Mouse (Mus musculus) heart, embryonic 11.5 days (tissue): Measurements from ENCODE around the gene Map3k3. TPM values are rescaled to one million over a fixed set of nuclear protein-coding genes. Genes with fewer than 3 reads are reported as not detected.
"Not testable (repeated sequence)": the region's sequence is repeated elsewhere in the genome, so short reads cannot be mapped to it uniquely, and the experiment has no call there.

ENCODE experiments used
- ATAC-seq: fragments of 200-750 bp; cut with Nextera tagmentation; replicated peaks from 2 replicates; pipeline ENCODE4 v1.8.0; 2017; ENCODE audit warnings: moderate library complexity; ENCODE audit not compliant: insufficient number of reproducible peaks, low FRiP score, low TSS enrichment
- H3K27ac ChIP-seq: fragments of 300-500 bp; sonication (generic); 2 replicates; pipeline ENCODE4 v1.5.1; 2014; ENCODE audit warnings: mild to moderate bottlenecking, low read depth, low read length
- H3K27me3 ChIP-seq: fragments of 300-500 bp; sonication (generic); 2 replicates; pipeline ENCODE4 v1.6.1; 2014; ENCODE audit warnings: mild to moderate bottlenecking, low read length, mixed read lengths; ENCODE audit not compliant: control insufficient read depth, insufficient read depth
- H3K36me3 ChIP-seq: fragments of 300-500 bp; sonication (generic); 2 replicates; pipeline ENCODE4 v1.6.1; 2014; ENCODE audit warnings: mild to moderate bottlenecking, low read length, moderate library complexity, mixed read lengths; ENCODE audit not compliant: control insufficient read depth, insufficient read depth
- H3K4me1 ChIP-seq: fragments of 300-500 bp; sonication (generic); 2 replicates; pipeline ENCODE4 v1.6.1; 2014; ENCODE audit warnings: low read length; ENCODE audit not compliant: control insufficient read depth, insufficient read depth
- H3K4me2 ChIP-seq: fragments of 300-500 bp; sonication (generic); 2 replicates; pipeline ENCODE4 v1.6.1; 2014; ENCODE audit warnings: mild to moderate bottlenecking, moderate library complexity
- H3K4me3 ChIP-seq: fragments of 300-500 bp; sonication (generic); 2 replicates; pipeline ENCODE4 v1.5.1; 2014; ENCODE audit warnings: low read depth, low read length
- H3K9ac ChIP-seq: fragments of 300-500 bp; sonication (generic); 2 replicates; pipeline ENCODE4 v1.6.1; 2014; ENCODE audit warnings: mild to moderate bottlenecking, low read depth, low read length, moderate library complexity
- H3K9me3 ChIP-seq: fragments of 300-500 bp; sonication (generic); replicated peaks from 2 replicates; pipeline ENCODE4 v1.6.1; 2016; ENCODE audit warnings: low read length; ENCODE audit not compliant: control insufficient read depth
- WGBS: fragments of 180-500 bp; shearing (Covaris S2); extraction: QIAGEN DNeasy Blood & Tissue Kit; methylation state at CpG from one replicate; pipeline ENCODE4 v1.1.7; 2014; ENCODE audit not compliant: insufficient replicate concordance; 5-methylcytosine and 5-hydroxymethylcytosine counted together
- polyA plus RNA-seq: library from polyadenylated mRNA; unstranded; fragments of >200 nt; fragmentation: Nextera tagmentation; extraction: Ambion mirVana; gene quantifications from 2 replicates; pipeline ENCODE4 v1.2.1, GENCODE M21; 2014

The Map3k3 gene
- polyA plus RNA-seq, 1 experiment from 2014 or later: 20.8 TPM

GRCm38 (mm10) chr11:106194891-106195290, 110.5 kb downstream of the Map3k3 start:
- Histone ChIP-seq H3K36me3 (peaks cover 7% of the 10 kb centered on the region; the same call in 1 of the 2 replicates), H3K27me3 (no peaks in the 10 kb centered on the region), H3K4me1 (0 out of 2 replicates have a peak, but pooled peaks cover 6% of the 10 kb centered on the region), H3K4me2 (no peak overlapping the region), H3K9ac (no peak overlapping the region), H3K27ac (no peak overlapping the region), H3K4me3 (no peak overlapping the region), H3K9me3 (no peaks in the 10 kb centered on the region)
- 87% methylated on average over 7 of the region's 7 CpGs for WGBS
- ATAC-seq: no peak

DNA sequence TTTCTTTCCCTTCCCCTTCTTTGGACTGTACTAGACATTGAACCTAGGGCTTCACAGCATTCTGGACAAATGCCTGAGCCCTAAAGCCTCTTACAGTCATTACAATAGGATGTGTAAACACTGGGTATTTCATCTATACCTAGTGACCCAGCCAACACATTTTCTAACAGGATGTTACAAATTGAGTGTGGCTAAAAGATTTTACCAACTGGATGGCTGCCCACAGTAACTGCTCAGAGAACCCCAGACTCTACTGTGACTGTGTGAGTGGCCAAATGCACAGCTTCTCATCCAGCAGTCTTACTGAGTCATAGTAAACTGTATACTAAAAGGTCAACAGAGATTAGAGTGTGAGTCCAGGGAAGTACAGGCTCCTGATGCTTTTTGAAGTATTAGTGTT, 110.9 kb downstream of the Map3k3 start:
- H3K4me3 ChIP-seq: no peak overlapping the region
- H3K9me3 ChIP-seq: no peaks in the 10 kb centered on the region
- H3K27ac ChIP-seq: no peak overlapping the region
- ATAC-seq: no peak
- 0 out of 2 replicates have a peak, but pooled peaks cover 6% of the 10 kb centered on the region for H3K4me1 ChIP-seq
- peaks cover 7% of the 10 kb centered on the region; the same call in 1 of the 2 replicates for H3K36me3 ChIP-seq
- H3K4me2 ChIP-seq: no peak overlapping the region
- H3K9ac ChIP-seq: no peak overlapping the region
- H3K27me3 ChIP-seq: no peaks in the 10 kb centered on the region

GRCm38 (mm10) chr11:106198277-106198676, 113.9 kb downstream of the Map3k3 start:
- Histone ChIP-seq H3K9ac (no peak overlapping the region), H3K27me3 (no peaks in the 10 kb centered on the region), H3K4me3 (no peak overlapping the region), H3K4me1 (no peaks in the 10 kb centered on the region), H3K27ac (no peak overlapping the region), H3K4me2 (no peak overlapping the region), H3K36me3 (peaks cover 22% of the 10 kb centered on the region), H3K9me3 (no peaks in the 10 kb centered on the region)
- ATAC-seq: no peak
- WGBS: 80% methylated on average over 4 of the region's 4 CpGs

- not testable (repeated sequence) for H3K4me2 ChIP-seq
- peaks cover 28% of the 10 kb centered on the region for H3K36me3 ChIP-seq
These were observed 115.6 kb downstream of the Map3k3 start for GRCm38 (mm10) chr11:106199997-106200396.

DNA sequence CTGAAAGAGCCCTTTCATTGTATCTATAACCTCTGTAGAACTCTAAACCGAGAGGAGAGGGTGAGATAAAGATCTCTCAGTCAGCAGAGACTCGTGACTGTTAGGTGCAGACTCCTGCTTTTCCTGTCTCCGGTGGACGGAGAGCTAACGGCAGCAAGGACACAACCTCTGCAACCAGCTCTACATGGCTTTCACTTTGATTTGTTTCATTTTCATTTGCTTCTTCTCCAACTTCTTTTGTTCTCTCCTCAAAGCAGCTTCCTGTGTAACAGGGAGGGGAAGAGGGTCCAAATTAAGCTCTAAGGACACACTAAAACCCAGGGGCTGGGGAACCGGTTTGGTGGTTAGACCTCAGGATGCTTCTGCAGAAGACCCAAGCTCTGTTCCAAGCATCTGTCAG, 116.3 kb downstream of the Map3k3 start:
- 72% methylated on average over 6 of the region's 6 CpGs for whole genome bisulfite sequencing
- H3K36me3 ChIP-seq: peaks cover 33% of the 10 kb centered on the region
- H3K27me3 ChIP-seq: no peaks in the 10 kb centered on the region
- ATAC-seq: no peak
- no peak overlapping the region for H3K4me2 ChIP-seq
- no peak overlapping the region for H3K27ac ChIP-seq
- no peak overlapping the region for H3K9ac ChIP-seq
- H3K9me3 ChIP-seq: no peaks in the 10 kb centered on the region
- no peak overlapping the region for H3K4me3 ChIP-seq
- H3K4me1 ChIP-seq: no peaks in the 10 kb centered on the region

More at GRCm38 (mm10) chr11:106199997-106200396, 115.6 kb downstream of the Map3k3 start:
- not testable (repeated sequence) for H3K9me3 ChIP-seq, H3K27ac ChIP-seq, H3K4me1 ChIP-seq, ATAC-seq, H3K27me3 ChIP-seq, H3K4me3 ChIP-seq, H3K9ac ChIP-seq
- WGBS: 94% methylated on average over 7 of the region's 7 CpGs

DNA sequence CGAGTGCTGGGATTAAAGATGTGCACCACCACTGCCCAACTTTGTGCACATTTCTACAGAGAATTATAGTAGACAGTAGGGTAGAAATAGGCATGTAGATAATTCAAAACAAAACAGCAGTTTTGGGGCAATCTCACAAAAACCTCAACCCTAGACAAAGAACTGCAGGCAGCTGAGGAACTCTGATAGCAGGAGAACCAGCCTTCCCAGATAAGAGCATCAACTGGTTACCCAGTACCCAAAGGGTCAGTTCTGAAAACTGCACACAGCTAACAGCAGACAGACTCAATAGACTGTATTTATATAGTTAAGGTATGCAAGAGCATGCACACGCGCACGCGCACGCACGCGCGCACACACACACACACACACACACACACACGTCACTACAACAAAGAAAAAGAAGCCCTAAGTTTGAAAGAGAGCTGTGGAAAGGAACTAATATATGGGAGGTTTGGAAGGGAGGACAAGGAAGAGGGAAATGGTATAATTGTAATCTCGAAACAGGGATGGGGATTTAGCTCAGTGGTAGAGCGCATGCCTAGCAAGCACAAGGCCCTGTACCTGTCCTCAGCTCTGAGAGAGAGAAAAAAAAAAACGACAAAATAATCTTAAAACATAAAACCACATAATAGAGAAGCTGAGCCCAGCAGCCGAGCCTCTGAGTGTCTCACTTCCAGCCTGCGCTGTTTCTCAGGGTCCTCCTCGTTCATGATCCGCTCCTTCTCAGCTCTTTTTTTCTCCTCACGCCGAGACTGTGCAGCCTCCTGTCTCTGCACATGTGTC, 117.1 kb downstream of the Map3k3 start:
- no peak overlapping the region for H3K4me3 ChIP-seq
- H3K4me2 ChIP-seq: no peak overlapping the region
- no peak overlapping the region for H3K27ac ChIP-seq
- WGBS: 86% methylated on average over 19 of the region's 19 CpGs
- H3K27me3 ChIP-seq: no peaks in the 10 kb centered on the region
- peaks cover 35% of the 10 kb centered on the region for H3K36me3 ChIP-seq
- ATAC-seq: no peak
- H3K9ac ChIP-seq: no peak overlapping the region
- no peaks in the 10 kb centered on the region for H3K4me1 ChIP-seq
- H3K9me3 ChIP-seq: no peaks in the 10 kb centered on the region

GRCm38 (mm10) chr11:106202123-106202465, 117.7 kb downstream of the Map3k3 start, which contains the start of gene Strada:
Gene Strada (minus strand): TSS chr11:106202168.
- H3K36me3 ChIP-seq: peaks cover 39% of the 10 kb centered on the region
- no peaks in the 10 kb centered on the region for H3K4me1 ChIP-seq
- no peak within 1 kb of the TSS for H3K4me2 ChIP-seq

More at GRCm38 (mm10) chr11:106202123-106202465, 117.7 kb downstream of the Map3k3 start, which contains the start of gene Strada:
- no peak for ATAC-seq
- Histone ChIP-seq H3K27me3 (no peaks in the 10 kb centered on the region), H3K9me3 (no peaks in the 10 kb centered on the region), H3K9ac (no peak within 1 kb of the TSS), H3K27ac (no peak within 1 kb of the TSS), H3K4me3 (no peak within 1 kb of the TSS)
- WGBS: 76% methylated on average over 5 of the region's 5 CpGs
